Mouse (Mus musculus): ENCODE results near the gene Rhox4d. TPM values are rescaled to one million over a fixed set of nuclear protein-coding genes. Genes with fewer than 3 reads are reported as not detected.
"Not testable (repeated sequence)": the region's sequence is repeated elsewhere in the genome, so short reads cannot be mapped to it uniquely, and the experiment has no call there.

The Rhox4d gene
- not detected in 2 replicates for polyA plus RNA-seq (2015; fragmentation: Nextera tagmentation; extraction: Ambion mirVana)

DNA sequence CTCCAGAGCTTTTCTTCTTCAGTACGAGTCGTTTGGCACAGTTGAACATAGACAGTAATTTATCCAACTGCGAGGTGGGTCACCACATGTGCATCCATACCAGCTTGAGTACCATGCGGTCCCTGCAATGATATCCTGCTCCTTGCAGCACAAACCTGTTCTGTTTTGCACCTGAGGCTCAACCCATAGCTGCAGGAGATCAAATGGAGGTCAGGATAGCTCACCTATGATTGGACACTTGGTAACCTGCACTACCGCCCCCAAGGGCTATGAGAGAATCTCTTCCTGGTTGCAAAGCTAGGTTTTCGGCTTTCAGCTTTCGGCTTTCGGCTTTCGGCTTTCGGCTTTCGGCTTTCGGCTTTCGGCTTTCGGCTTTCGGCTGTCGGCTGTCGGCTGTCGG lies at the start of gene Rhox4d:
Gene Rhox4d, plus strand, starts transcription at position 301 of the 400 bp plus-strand sequence.
- not testable (repeated sequence) for H3K4me3 ChIP-seq (ENCODE audit: low read depth, low read length); H3K27ac ChIP-seq (ENCODE audit: low read length); H3K9me3 ChIP-seq (replicated peaks; ENCODE audit: control insufficient read depth, low read length); ATAC-seq (ENCODE audit: low read depth); H3K36me3 ChIP-seq (ENCODE audit: control insufficient read depth, insufficient read depth); H3K9ac ChIP-seq (ENCODE audit: low read depth, low read length); H3K4me2 ChIP-seq (ENCODE audit: low read depth, low read length); H3K27me3 ChIP-seq (ENCODE audit: control insufficient read depth, insufficient read depth, low read depth, low read length); H3K4me1 ChIP-seq (ENCODE audit: control insufficient read depth, low read depth, low read length)
- WGBS (ENCODE audit: insufficient replicate concordance) = 77% methylated on average over 14 of the region's 18 CpGs

DNA sequence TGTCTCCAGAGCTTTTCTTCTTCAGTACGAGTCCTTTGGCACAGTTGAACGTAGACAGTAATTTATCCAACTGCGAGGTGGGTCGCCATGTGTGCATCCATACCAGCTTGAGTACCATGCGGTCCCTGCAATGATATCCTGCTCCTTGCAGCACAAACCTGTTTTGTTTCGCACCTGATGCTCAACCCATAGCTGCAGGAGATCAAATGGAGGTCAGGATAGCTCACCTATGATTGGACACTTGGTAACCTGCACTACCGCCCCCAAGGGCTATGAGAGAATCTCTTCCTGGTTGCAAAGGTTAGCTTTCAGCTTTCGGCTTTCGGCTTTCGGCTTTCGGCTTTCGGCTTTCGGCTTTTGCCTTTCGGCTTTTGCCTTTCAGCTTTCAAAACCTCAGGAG lies 34.1 kb upstream of the Rhox4d start, which contains the start of gene Rhox4c:
Gene Rhox4c, plus strand, starts transcription at position 301 of the 400 bp plus-strand sequence.
- not testable (repeated sequence) for H3K36me3 ChIP-seq (ENCODE audit: control insufficient read depth, insufficient read depth); H3K27me3 ChIP-seq (ENCODE audit: control insufficient read depth, insufficient read depth, low read depth, low read length); H3K4me3 ChIP-seq (ENCODE audit: low read depth, low read length); H3K9me3 ChIP-seq (replicated peaks; ENCODE audit: control insufficient read depth, low read length); ATAC-seq (ENCODE audit: low read depth); H3K4me2 ChIP-seq (ENCODE audit: low read depth, low read length); H3K9ac ChIP-seq (ENCODE audit: low read depth, low read length); H3K27ac ChIP-seq (ENCODE audit: low read length); H3K4me1 ChIP-seq (ENCODE audit: control insufficient read depth, low read depth, low read length)
- WGBS (ENCODE audit: insufficient replicate concordance) = 74% methylated on average over 14 of the region's 14 CpGs

DNA sequence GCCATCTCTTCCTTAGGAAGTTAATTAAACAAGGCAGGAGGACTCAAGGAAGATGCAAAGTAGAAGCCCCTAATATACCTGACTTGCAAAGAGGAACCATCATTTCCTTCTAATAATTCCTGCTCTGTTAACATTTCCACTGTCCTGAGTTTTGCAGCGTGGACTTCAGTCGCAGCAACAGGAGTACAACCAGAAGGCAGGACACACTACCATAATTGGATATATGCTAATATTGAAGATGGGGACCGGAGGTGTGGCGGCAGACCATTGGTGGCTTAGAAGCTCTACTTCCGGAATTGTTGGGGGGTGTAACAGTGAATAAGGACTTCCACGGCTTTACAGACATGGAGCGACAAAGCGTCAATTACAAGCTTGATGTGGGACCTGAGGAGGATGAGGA lies 16.0 kb downstream of the Rhox4d start, which contains the start of gene Rhox2e:
Gene Rhox2e, plus strand, starts transcription at position 301 of the 400 bp plus-strand sequence.
- not testable (repeated sequence) for H3K9ac ChIP-seq (ENCODE audit: low read depth, low read length); H3K4me3 ChIP-seq (ENCODE audit: low read depth, low read length); ATAC-seq (ENCODE audit: low read depth); H3K4me2 ChIP-seq (ENCODE audit: low read depth, low read length); H3K9me3 ChIP-seq (replicated peaks; ENCODE audit: control insufficient read depth, low read length); H3K27ac ChIP-seq (ENCODE audit: low read length); H3K36me3 ChIP-seq (ENCODE audit: control insufficient read depth, insufficient read depth); H3K4me1 ChIP-seq (ENCODE audit: control insufficient read depth, low read depth, low read length); H3K27me3 ChIP-seq (ENCODE audit: control insufficient read depth, insufficient read depth, low read depth, low read length)
- 71% methylated on average over 2 of the region's 8 CpGs for WGBS (ENCODE audit: insufficient replicate concordance)

DNA sequence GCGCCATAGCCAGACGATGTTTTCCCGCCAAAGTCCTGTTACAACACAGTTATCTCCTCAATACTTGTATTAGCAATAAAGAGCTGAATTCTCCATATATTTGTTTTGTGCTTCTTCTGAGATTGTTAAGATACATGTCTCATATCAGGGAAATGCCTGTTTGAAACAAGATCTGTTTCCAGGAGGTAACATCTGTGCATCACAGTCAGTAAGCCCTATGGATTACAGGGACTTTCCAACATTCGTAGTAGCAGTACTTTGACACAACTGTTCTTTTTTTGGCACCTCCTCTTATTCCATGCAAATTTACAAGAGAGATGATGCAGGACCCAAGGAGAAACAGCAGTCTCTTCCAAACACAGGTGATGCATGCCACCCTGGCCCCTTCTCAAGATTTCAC lies 27.6 kb downstream of the Rhox4d start, which contains the start of gene Rhox3e:
Gene Rhox3e, plus strand, starts transcription at position 301 of the 400 bp plus-strand sequence.
- H3K9me3 ChIP-seq (replicated peaks; ENCODE audit: control insufficient read depth, low read length); H3K4me3 ChIP-seq (ENCODE audit: low read depth, low read length); H3K4me2 ChIP-seq (ENCODE audit: low read depth, low read length); H3K27me3 ChIP-seq (ENCODE audit: control insufficient read depth, insufficient read depth, low read depth, low read length); H3K4me1 ChIP-seq (ENCODE audit: control insufficient read depth, low read depth, low read length); H3K9ac ChIP-seq (ENCODE audit: low read depth, low read length); H3K36me3 ChIP-seq (ENCODE audit: control insufficient read depth, insufficient read depth); ATAC-seq (ENCODE audit: low read depth); H3K27ac ChIP-seq (ENCODE audit: low read length): not testable (repeated sequence)
- no CpG with 5 or more reads among the region's 4 CpGs for WGBS (ENCODE audit: insufficient replicate concordance)

DNA sequence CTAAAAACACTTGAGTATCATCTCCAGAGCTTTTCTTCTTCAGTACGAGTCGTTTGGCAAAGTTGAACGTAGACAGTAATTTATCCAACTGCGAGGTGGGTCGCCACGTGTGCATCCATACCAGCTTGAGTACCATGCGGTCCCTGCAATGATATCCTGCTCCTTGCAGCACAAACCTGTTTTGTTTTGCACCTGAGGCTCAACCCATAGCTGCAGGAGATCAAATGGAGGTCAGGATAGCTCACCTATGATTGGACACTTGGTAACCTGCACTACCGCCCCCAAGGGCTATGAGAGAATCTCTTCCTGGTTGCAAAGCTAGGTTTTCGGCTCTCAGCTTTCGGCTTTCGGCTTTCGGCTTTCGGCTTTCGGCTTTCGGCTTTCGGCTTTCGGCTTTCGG lies 43.0 kb downstream of the Rhox4d start, which contains the start of gene Rhox4e:
Gene Rhox4e, plus strand, starts transcription at position 301 of the 400 bp plus-strand sequence.
- H3K9ac ChIP-seq (ENCODE audit: low read depth, low read length); H3K4me2 ChIP-seq (ENCODE audit: low read depth, low read length); H3K27me3 ChIP-seq (ENCODE audit: control insufficient read depth, insufficient read depth, low read depth, low read length); H3K4me1 ChIP-seq (ENCODE audit: control insufficient read depth, low read depth, low read length); ATAC-seq (ENCODE audit: low read depth); H3K36me3 ChIP-seq (ENCODE audit: control insufficient read depth, insufficient read depth); H3K9me3 ChIP-seq (replicated peaks; ENCODE audit: control insufficient read depth, low read length); H3K4me3 ChIP-seq (ENCODE audit: low read depth, low read length); H3K27ac ChIP-seq (ENCODE audit: low read length): not testable (repeated sequence)
- WGBS (ENCODE audit: insufficient replicate concordance) = 98% methylated on average over 7 of the region's 18 CpGs

Other genes starting within 250 kb of the Rhox4d start
- gene Rhox4a, start 249.0 kb upstream of the Rhox4d start, polyA plus RNA-seq (2015; fragmentation: Nextera tagmentation; extraction: Ambion mirVana) = not detected in 2 replicates
- gene Rhox3a2, start 134.3 kb upstream of the Rhox4d start, polyA plus RNA-seq (2015; fragmentation: Nextera tagmentation; extraction: Ambion mirVana) = not detected in 2 replicates
- gene Rhox4a2, start 123.5 kb upstream of the Rhox4d start, polyA plus RNA-seq (2015; fragmentation: Nextera tagmentation; extraction: Ambion mirVana) = not detected in 2 replicates
- not detected in 2 replicates for gene Rhox2b, start 102.3 kb upstream of the Rhox4d start, polyA plus RNA-seq (2015; fragmentation: Nextera tagmentation; extraction: Ambion mirVana)
- gene Rhox4b, start 81.9 kb upstream of the Rhox4d start, polyA plus RNA-seq (2015; fragmentation: Nextera tagmentation; extraction: Ambion mirVana) = not detected in 2 replicates
- not detected in 2 replicates for gene Rhox2c, start 60.7 kb upstream of the Rhox4d start, polyA plus RNA-seq (2015; fragmentation: Nextera tagmentation; extraction: Ambion mirVana)
- not detected in 2 replicates for gene Rhox3c, start 55.8 kb upstream of the Rhox4d start, polyA plus RNA-seq (2015; fragmentation: Nextera tagmentation; extraction: Ambion mirVana)
- not detected in 2 replicates for gene Rhox4c, start 34.0 kb upstream of the Rhox4d start, polyA plus RNA-seq (2015; fragmentation: Nextera tagmentation; extraction: Ambion mirVana)
- gene Rhox2d, start 20.9 kb upstream of the Rhox4d start, polyA plus RNA-seq (2015; fragmentation: Nextera tagmentation; extraction: Ambion mirVana) = not detected in 2 replicates
- not detected in 2 replicates for gene Rhox2e, start 16.1 kb downstream of the Rhox4d start, polyA plus RNA-seq (2015; fragmentation: Nextera tagmentation; extraction: Ambion mirVana)
- not detected in 2 replicates for gene Rhox3e, start 27.7 kb downstream of the Rhox4d start, polyA plus RNA-seq (2015; fragmentation: Nextera tagmentation; extraction: Ambion mirVana)
- gene Rhox4e, start 43.1 kb downstream of the Rhox4d start, polyA plus RNA-seq (2015; fragmentation: Nextera tagmentation; extraction: Ambion mirVana) = not detected in 2 replicates
- gene Rhox2f, start 57.0 kb downstream of the Rhox4d start, polyA plus RNA-seq (2015; fragmentation: Nextera tagmentation; extraction: Ambion mirVana) = not detected in 2 replicates
- not detected in 2 replicates for gene Rhox3f, start 66.6 kb downstream of the Rhox4d start, polyA plus RNA-seq (2015; fragmentation: Nextera tagmentation; extraction: Ambion mirVana)
- gene Rhox4f, start 93.3 kb downstream of the Rhox4d start, polyA plus RNA-seq (2015; fragmentation: Nextera tagmentation; extraction: Ambion mirVana) = not detected in 2 replicates
- not detected in 2 replicates for gene Rhox3g, start 114.3 kb downstream of the Rhox4d start, polyA plus RNA-seq (2015; fragmentation: Nextera tagmentation; extraction: Ambion mirVana)
- not detected in 2 replicates for gene Rhox2g, start 129.1 kb downstream of the Rhox4d start, polyA plus RNA-seq (2015; fragmentation: Nextera tagmentation; extraction: Ambion mirVana)
- gene Rhox4g, start 137.0 kb downstream of the Rhox4d start, polyA plus RNA-seq (2015; fragmentation: Nextera tagmentation; extraction: Ambion mirVana) = not detected in 2 replicates
- gene Rhox3h, start 154.4 kb downstream of the Rhox4d start, polyA plus RNA-seq (2015; fragmentation: Nextera tagmentation; extraction: Ambion mirVana) = not detected in 2 replicates
- gene Rhox2h, start 158.9 kb downstream of the Rhox4d start, polyA plus RNA-seq (2015; fragmentation: Nextera tagmentation; extraction: Ambion mirVana) = not detected in 2 replicates